Mouse (Mus musculus): ENCODE data around the gene Nlrp4c. TPM values are rescaled to one million over a fixed set of nuclear protein-coding genes. Genes with fewer than 3 reads are reported as not detected.
A peak's percentile ranks its signal among the peaks of the same experiment; 100 is the strongest.

Nlrp4c gene
- polyA plus RNA-seq, 1 experiment from 2014 or later = not detected

DNA sequence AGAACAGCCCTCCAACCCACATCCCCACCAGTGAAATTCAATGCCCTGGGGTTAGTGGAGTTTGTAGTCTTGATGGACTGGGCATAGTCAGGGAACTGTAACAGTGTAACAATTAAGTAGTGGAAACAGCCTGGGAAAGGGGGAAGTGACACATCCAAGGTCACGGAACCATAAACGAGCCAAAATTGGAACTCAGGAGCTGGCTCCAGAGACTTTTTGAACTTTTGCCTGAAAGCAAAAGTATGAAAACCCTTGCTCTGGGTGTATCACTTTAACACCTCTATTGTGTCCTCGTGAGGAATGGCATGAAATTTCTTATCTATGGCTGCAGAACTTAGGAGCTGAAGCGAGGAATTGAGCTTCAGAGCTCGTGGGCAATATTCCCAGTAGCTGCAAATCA, 109.2 kb downstream of the Nlrp4c start:
- peak overlapping the region; percentile 93 for H3K27ac ChIP-seq (ENCODE audit: low read length)
- ATAC-seq = no peak
- H3K4me3 ChIP-seq (ENCODE audit: low read length) = peak overlapping the region; percentile 80; the same call in 1 of the 2 replicates
- H3K4me1 ChIP-seq (ENCODE audit: control insufficient read depth, insufficient read depth, low read length) = peaks cover 31% of the 10 kb centered on the region
- WGBS = 57% methylated on average over 5 of the region's 5 CpGs
- no peaks in the 10 kb centered on the region for H3K9me3 ChIP-seq (ENCODE audit: control insufficient read depth, low read length)
- H3K27me3 ChIP-seq (replicated peaks; ENCODE audit: control insufficient read depth, insufficient read depth, low read length) = no peaks in the 10 kb centered on the region
- peak overlapping the region; percentile 88; the same call in 1 of the 2 replicates for H3K9ac ChIP-seq (ENCODE audit: low read depth, low read length)
- peak overlapping the region; percentile 78 for H3K4me2 ChIP-seq (ENCODE audit: low read depth, low read length)
- H3K36me3 ChIP-seq (ENCODE audit: control insufficient read depth, insufficient read depth, low read length) = no peaks in the 10 kb centered on the region

Other genes with a start within 250 kb of the Nlrp4c start
- gene Vmn1r63, start 239.7 kb upstream of the Nlrp4c start, polyA plus RNA-seq (2015; fragmentation: Nextera tagmentation; extraction: Ambion mirVana) = not detected in 2 replicates
- gene Vmn1r64, start 160.6 kb upstream of the Nlrp4c start, polyA plus RNA-seq (2015; fragmentation: Nextera tagmentation; extraction: Ambion mirVana) = not detected in 2 replicates
- gene Vmn1r65, start 34.2 kb upstream of the Nlrp4c start, polyA plus RNA-seq (2015; fragmentation: Nextera tagmentation; extraction: Ambion mirVana) = not detected in 2 replicates
- gene Zfp787, start 110.8 kb downstream of the Nlrp4c start, polyA plus RNA-seq (2015; fragmentation: Nextera tagmentation; extraction: Ambion mirVana) = 20.6 and 20.9 TPM in 2 replicates
- gene Zfp444, start 127.1 kb downstream of the Nlrp4c start, polyA plus RNA-seq (2015; fragmentation: Nextera tagmentation; extraction: Ambion mirVana) = 34.6 and 35.3 TPM in 2 replicates
- gene Galp, start 151.9 kb downstream of the Nlrp4c start, polyA plus RNA-seq (2015; fragmentation: Nextera tagmentation; extraction: Ambion mirVana) = not detected in 2 replicates
- gene Zscan5b, start 177.1 kb downstream of the Nlrp4c start, polyA plus RNA-seq (2015; fragmentation: Nextera tagmentation; extraction: Ambion mirVana) = not detected in 2 replicates
- gene Epp13, start 207.5 kb downstream of the Nlrp4c start, polyA plus RNA-seq (2015; fragmentation: Nextera tagmentation; extraction: Ambion mirVana) = not detected in 2 replicates
- 5.1 and 5.4 TPM in 2 replicates for gene Zfp667, start 241.4 kb downstream of the Nlrp4c start, polyA plus RNA-seq (2015; fragmentation: Nextera tagmentation; extraction: Ambion mirVana)